Mouse (Mus musculus) E14TG2a.4 (cell line): ENCODE measurements around the gene Ppt1.

Experiments
- CTCF ChIP-seq: conservative IDR thresholded peaks from 2 replicates; pipeline ENCODE4 v1.5.1; 2014; ENCODE audit warnings: low read length
- NANOG ChIP-seq: IDR thresholded peaks from 2 replicates; pipeline ENCODE4 v1.6.1; 2014; ENCODE audit warnings: borderline replicate concordance, low read length, mixed read lengths
- POU5F1 ChIP-seq: IDR thresholded peaks from 2 replicates; pipeline ENCODE4 v1.6.1; 2014; ENCODE audit warnings: low read length, borderline replicate concordance

- TF ChIP-seq CTCF: no peak
- TF ChIP-seq NANOG: no peak
- TF ChIP-seq POU5F1: no peak
Observed at GRCm38 (mm10) chr4:122861836-122862235, 25.8 kb downstream of the Ppt1 start.
